Mouse (Mus musculus): ENCODE results near the gene Map3k20. TPM values are rescaled to one million over a fixed set of nuclear protein-coding genes. Genes with fewer than 3 reads are reported as not detected.

Map3k20 gene
- polyA plus RNA-seq (2014; fragmentation: Illumina TruSeq; extraction: RNeasy Lipid Tissue Mini Kit (QIAGEN cat#74804); ENCODE audit: low read depth, low replicate concordance), result 9.5 TPM

GRCm38 (mm10) chr2:72285256-72285887, at the start of gene Map3k20:
Gene Map3k20, plus strand, starts transcription at chr2:72285637.

GRCm38 (mm10) chr2:72475797-72476485, 190.5 kb downstream of the Map3k20 start, which contains the start of gene Cdca7:
Gene Cdca7, plus strand, starts transcription at chr2:72476159.

Other genes with a start within 250 kb of the Map3k20 start
- gene Cdca7, start 190.5 kb downstream of the Map3k20 start, polyA plus RNA-seq (2014; fragmentation: Illumina TruSeq; extraction: RNeasy Lipid Tissue Mini Kit (QIAGEN cat#74804); ENCODE audit: low read depth, low replicate concordance), result 6.2 TPM